Mouse (Mus musculus) olfactory bulb, adult 2 months (tissue): ENCODE data around the gene Mmgt2. TPM values are rescaled to one million over a fixed set of nuclear protein-coding genes. Genes with fewer than 3 reads are reported as not detected.
"Not testable (repeated sequence)": the region's sequence is repeated elsewhere in the genome, so short reads cannot be mapped to it uniquely, and the experiment has no call there.

ENCODE experiments used
- H3K27ac ChIP-seq: fragments of 200-500 bp; 2 replicates; pipeline ENCODE4 v1.5.1; 2012; ENCODE audit warnings: low read depth, low read length; ENCODE audit not compliant: insufficient read depth
- H3K4me1 ChIP-seq: fragments of 200-500 bp; 2 replicates; pipeline ENCODE4 v1.6.1; 2012; ENCODE audit warnings: low read length; ENCODE audit not compliant: control insufficient read depth, insufficient read depth
- H3K4me3 ChIP-seq: fragments of 200-500 bp; 2 replicates; pipeline ENCODE4 v1.5.1; 2012; ENCODE audit warnings: mild to moderate bottlenecking, low read depth, low read length, moderate library complexity; ENCODE audit not compliant: insufficient read depth
- CTCF ChIP-seq: fragments of 200-500 bp; IDR thresholded peaks from 2 replicates; pipeline ENCODE4 v1.5.1; 2012; ENCODE audit warnings: low read depth, mild to moderate bottlenecking, low read length, moderate library complexity; ENCODE audit not compliant: insufficient read depth
- POLR2A ChIP-seq: fragments of 200-500 bp; IDR thresholded peaks from 2 replicates; pipeline ENCODE4 v1.6.1; 2012; ENCODE audit warnings: mild to moderate bottlenecking, low read depth, low read length, moderate library complexity; ENCODE audit not compliant: insufficient read depth
- WGBS: fragments of 180-500 bp; shearing (Covaris S2); methylation state at CpG from one replicate; pipeline ENCODE4 v1.1.7; 2018; 5-methylcytosine and 5-hydroxymethylcytosine counted together
- polyA plus RNA-seq: library from polyadenylated mRNA; stranded (reverse); fragments of >200 nt; gene quantifications from 2 replicates; pipeline ENCODE4 v1.2.4, GENCODE M21; 2012; ENCODE audit warnings: low replicate concordance; ENCODE audit not compliant: missing spikeins, insufficient read depth, insufficient read length

The Mmgt2 gene
- polyA plus RNA-seq, 1 experiment = not detected

GRCm38 (mm10) chr11:62643681-62644363, 4.6 kb upstream of the Mmgt2 start:
- 0 out of 2 replicates have a peak overlapping the region, but pooled peaks have one; percentile 14 for H3K27ac ChIP-seq
- TF ChIP-seq CTCF (no peak), POLR2A (no peak)
- H3K4me1 ChIP-seq = peaks cover 43% of the 10 kb centered on the region

GRCm38 (mm10) chr11:62644602-62645336, 3.7 kb upstream of the Mmgt2 start:
- 94% methylated on average over 5 of the region's 5 CpGs for WGBS
- Histone ChIP-seq H3K27ac (no peak overlapping the region), H3K4me1 (peaks cover 43% of the 10 kb centered on the region), H3K4me3 (no peak overlapping the region)
- TF ChIP-seq POLR2A (no peak), CTCF (no peak)

More at GRCm38 (mm10) chr11:62643681-62644363, 4.6 kb upstream of the Mmgt2 start:
- WGBS = 86% methylated on average over 10 of the region's 10 CpGs
- no peak overlapping the region for H3K4me3 ChIP-seq

DNA sequence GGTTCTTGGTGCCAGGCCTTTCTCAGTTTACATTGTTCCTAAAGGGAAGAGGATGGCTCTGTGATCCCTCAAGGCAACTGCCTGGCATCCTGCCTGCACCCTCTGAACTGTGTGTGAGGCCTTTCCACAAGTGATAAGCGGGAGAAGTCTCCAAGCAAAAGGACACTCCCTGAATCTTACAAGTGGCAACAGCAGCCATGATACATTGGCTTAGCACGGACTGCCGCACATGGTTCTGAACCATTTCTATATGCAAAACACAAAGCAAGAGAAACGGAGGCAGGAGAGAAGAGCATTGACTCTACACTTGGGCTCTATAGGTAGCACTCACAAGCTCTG, 3.2 kb upstream of the Mmgt2 start:
- TF ChIP-seq CTCF = no peak
- no peak for TF ChIP-seq POLR2A
- peak overlapping the region; percentile 49; the same call in 1 of the 2 replicates for H3K27ac ChIP-seq
- 85% methylated on average over 4 of the region's 4 CpGs for WGBS
- no peak overlapping the region for H3K4me3 ChIP-seq
- peaks cover 38% of the 10 kb centered on the region for H3K4me1 ChIP-seq

GRCm38 (mm10) chr11:62645732-62646494, 2.6 kb upstream of the Mmgt2 start:
- Histone ChIP-seq H3K4me3 (peak overlapping the region; percentile 44), H3K4me1 (peaks cover 42% of the 10 kb centered on the region), H3K27ac (peak overlapping the region; percentile 49)
- TF ChIP-seq CTCF (no peak), POLR2A (no peak)
- 13% methylated on average over 8 of the region's 8 CpGs for WGBS

- Histone ChIP-seq H3K27ac (peak overlapping the region; percentile 49), H3K4me1 (peaks cover 42% of the 10 kb centered on the region), H3K4me3 (peak overlapping the region; percentile 44)
- no peak for TF ChIP-seq POLR2A
- no peak for TF ChIP-seq CTCF
- WGBS = 22% methylated on average over 4 of the region's 4 CpGs
These were observed 2.0 kb upstream of the Mmgt2 start for GRCm38 (mm10) chr11:62646495-62646843.

GRCm38 (mm10) chr11:62646958-62647515, 1.4 kb upstream of the Mmgt2 start:
- H3K4me1 ChIP-seq = peaks cover 42% of the 10 kb centered on the region
- H3K27ac ChIP-seq = peak overlapping the region; percentile 56
- WGBS = 33% methylated on average over 7 of the region's 7 CpGs
- no peak for TF ChIP-seq CTCF
- TF ChIP-seq POLR2A = no peak
- H3K4me3 ChIP-seq = peak overlapping the region; percentile 62

DNA sequence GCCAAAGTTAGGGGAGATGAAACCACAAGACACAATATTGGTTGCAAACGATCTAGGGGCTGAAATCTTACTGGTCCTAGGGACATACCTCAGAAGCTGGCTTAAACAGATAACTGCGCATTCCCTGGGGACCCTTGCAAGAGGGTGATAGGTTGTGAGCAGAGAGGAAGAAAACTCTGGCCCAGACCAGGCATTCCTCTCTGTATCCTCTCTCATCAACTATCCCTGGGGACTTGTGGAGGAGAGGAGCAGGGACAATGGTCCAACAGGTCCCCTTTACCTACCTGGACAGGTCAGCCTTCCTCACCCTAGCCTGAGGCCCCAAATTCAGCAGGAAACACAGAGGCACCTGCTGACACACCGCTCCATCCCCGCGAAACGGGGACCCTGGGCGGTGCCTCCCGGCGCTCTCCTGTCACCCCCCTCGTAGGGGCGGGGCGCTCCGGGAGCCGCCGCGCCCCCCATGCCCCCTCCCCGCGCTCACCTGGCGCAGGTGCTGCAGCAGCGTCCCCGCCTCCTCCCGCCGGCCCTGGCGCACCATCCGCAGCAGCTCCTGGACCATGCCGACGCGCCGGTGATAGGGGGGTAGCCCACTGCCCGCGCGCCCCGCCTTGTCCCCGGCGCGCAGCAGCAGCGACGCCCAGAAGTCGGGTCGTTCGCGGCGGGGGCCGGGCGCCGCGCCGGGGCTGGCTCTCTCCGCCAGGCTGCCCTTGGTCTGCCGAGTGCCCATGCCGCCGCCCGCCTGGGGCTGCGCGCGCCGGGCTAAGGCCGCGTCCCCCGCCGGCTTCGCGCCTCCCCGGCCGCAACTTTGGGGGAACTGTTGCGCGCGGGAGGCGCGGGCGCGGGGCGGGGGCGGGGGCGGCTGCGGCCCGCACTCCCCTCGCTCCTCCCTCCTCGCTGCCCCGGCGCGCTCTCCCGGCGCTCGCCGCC, 538 bp upstream of the Mmgt2 start, which contains the start of gene Lrrc75a:
Gene Lrrc75a, minus strand, starts transcription at position 863 of the 930 bp plus-strand sequence.
- WGBS = 2% methylated on average over 83 of the region's 86 CpGs
- TF ChIP-seq POLR2A = no peak
- TF ChIP-seq CTCF = no peak
- H3K4me3 ChIP-seq = peak within 1 kb of the TSS; percentile 64
- H3K4me1 ChIP-seq = peaks cover 35% of the 10 kb centered on the region
- H3K27ac ChIP-seq = peak within 1 kb of the TSS; percentile 71

GRCm38 (mm10) chr11:62649803-62650202, 1.3 kb downstream of the Mmgt2 start:
- WGBS = 91% methylated on average over 4 of the region's 4 CpGs
- not testable (repeated sequence) for H3K4me3 ChIP-seq, H3K27ac ChIP-seq
- H3K4me1 ChIP-seq = peaks cover 22% of the 10 kb centered on the region
